Mouse (Mus musculus) C2C12 (cell line): ENCODE measurements at regions not wholly inside any gene's neighbourhood (a gene's known extent, or its start where the extent isn't known, plus 50 kb on each side); places are given as distances from the start of the nearest gene placed in this dataset.

Experiments
- CEBPB ChIP-seq: IDR thresholded peaks from one replicate; pipeline ENCODE4 v1.6.1; 2011; ENCODE audit warnings: low read depth, mild to moderate bottlenecking, control low read depth, moderate library complexity
- CTCF ChIP-seq: IDR thresholded peaks from one replicate; pipeline ENCODE4 v1.5.1; 2011; ENCODE audit not compliant: control insufficient read depth, insufficient read depth, insufficient read length
- MYOD1 ChIP-seq: IDR thresholded peaks from one replicate; pipeline ENCODE4 v1.6.1; 2011; ENCODE audit warnings: low read depth; ENCODE audit not compliant: control insufficient read depth, insufficient read length

DNA sequence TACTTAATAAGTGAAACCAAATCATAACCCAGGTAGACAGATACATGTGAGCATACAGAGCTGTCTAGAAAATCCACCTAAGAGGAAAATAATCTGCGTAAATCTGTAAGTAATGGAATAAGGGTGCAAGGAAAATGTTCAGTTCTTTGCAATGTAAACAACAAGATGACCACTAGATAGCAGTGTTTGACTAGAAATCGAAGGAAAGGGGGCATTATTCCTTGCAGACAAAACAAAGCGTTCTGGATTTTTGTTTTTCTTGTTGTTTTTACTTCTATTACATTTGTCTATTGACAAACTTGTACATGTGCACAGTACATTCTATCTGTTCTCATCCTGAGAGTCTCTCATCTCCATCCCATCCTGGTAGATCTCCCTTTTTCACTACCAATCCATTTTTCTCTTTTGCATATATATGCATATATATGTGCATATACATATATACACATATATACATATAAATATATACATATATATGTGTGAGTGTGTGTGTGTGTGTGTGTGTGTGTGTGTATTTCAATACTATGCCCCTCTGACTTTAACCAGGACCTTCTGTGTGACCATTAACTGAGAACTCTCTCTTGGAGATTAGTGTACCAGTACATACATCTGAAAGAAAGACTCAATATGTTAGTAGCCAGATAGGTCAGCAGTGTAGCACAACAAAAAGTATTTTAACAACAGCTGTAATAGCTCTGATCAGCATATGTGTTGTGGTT is 179.9 kb upstream of the Tacr3 start:
- no peak for TF ChIP-seq CTCF
- no peak for TF ChIP-seq CEBPB
- TF ChIP-seq MYOD1, result no peak
